22 mouse cellular contexts compared by ENCODE assay signal in the genomic region with DNA sequence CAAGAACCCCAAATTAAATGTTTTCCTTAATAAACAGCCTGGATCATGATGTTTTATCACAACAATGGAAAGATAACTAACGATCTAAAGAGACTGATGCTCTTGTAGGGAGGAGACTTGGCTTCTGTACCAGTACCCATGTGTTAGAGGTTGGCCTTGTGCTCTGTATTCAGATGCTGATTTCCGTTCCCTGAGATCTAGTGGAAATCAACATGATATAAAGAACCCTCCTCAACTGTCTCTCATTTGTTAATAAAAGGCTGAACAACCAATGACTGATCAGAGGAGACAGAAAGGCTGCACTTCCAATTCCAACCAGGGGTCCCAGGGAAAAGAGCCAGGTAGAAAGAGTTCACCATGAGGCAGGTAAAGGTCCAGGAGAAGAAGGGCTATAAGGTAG. TPM values are rescaled to one million over a fixed set of nuclear protein-coding genes. Genes with fewer than 3 reads are reported as not detected.
DNase-seq lines count a peak whose midpoint lies in the region; ATAC-seq and TF ChIP-seq lines count a peak whose summit lies in the region.
"Had no signal": no experiment of that assay in that cellular context is flagged by ENCODE, and none has a peak within 500 bp of the region (broad histone marks: within the 10 kb centered on the region; RNA-seq: fewer than 3 reads in every experiment).

No protein-coding gene starts in this region.

- TF ChIP-seq CTCF in ES-Bruce4 (IDR thresholded peaks at IDR 0.05; ENCODE audit: low read depth, low read length), result no peak
- TF ChIP-seq CTCF in hindbrain, postnatal 0 days (IDR thresholded peaks at IDR 0.05; ENCODE audit: low read depth), result no peak
- no peak for TF ChIP-seq CTCF in gastrocnemius, adult 2 months (IDR thresholded peaks at IDR 0.05)

- no peak for ATAC-seq in hindbrain, postnatal 0 days
- ATAC-seq: forebrain, embryonic 14.5 days; forebrain, embryonic 16.5 days had no signal

- H3K27me3 ChIP-seq in ES-Bruce4 (ENCODE audit: control insufficient read depth, insufficient read depth, low read length, poor library complexity, severe bottlenecking), result no peaks in the 10 kb centered on the region
- no peaks in the 10 kb centered on the region for H3K27me3 ChIP-seq in hindbrain, postnatal 0 days (ENCODE audit: insufficient read depth, low read length)
- H3K27me3 ChIP-seq: embryonic facial prominence, embryonic 13.5 days; embryonic facial prominence, embryonic 15.5 days; forebrain, embryonic 12.5 days had no signal

- TF ChIP-seq POLR2A in ES-Bruce4 (IDR thresholded peaks at IDR 0.05; ENCODE audit: insufficient read depth, low read length), result no peak

- H3K9me3 ChIP-seq in ES-Bruce4 (replicated peaks; ENCODE audit: control insufficient read depth, insufficient read depth, low read length, poor library complexity, severe bottlenecking), result no peaks in the 10 kb centered on the region
- H3K9me3 ChIP-seq in hindbrain, postnatal 0 days (ENCODE audit: low read length), result no peaks in the 10 kb centered on the region
- H3K9me3 ChIP-seq: embryonic facial prominence, embryonic 13.5 days; embryonic facial prominence, embryonic 15.5 days; forebrain, embryonic 10.5 days; forebrain, embryonic 12.5 days had no signal

- WGBS in hindbrain, postnatal 0 days, result 88% methylated on average over 2 of the region's 2 CpGs

- H3K27ac ChIP-seq in ES-Bruce4 (ENCODE audit: insufficient read depth, low read length), result peak overlapping the region; percentile 61
- no peak overlapping the region for H3K27ac ChIP-seq in hindbrain, postnatal 0 days
- no peak overlapping the region for H3K27ac ChIP-seq in gastrocnemius, adult 2 months
- H3K27ac ChIP-seq: embryonic facial prominence, embryonic 13.5 days; embryonic facial prominence, embryonic 15.5 days; forebrain, embryonic 10.5 days; forebrain, embryonic 12.5 days had no signal

- H3K36me3 ChIP-seq in ES-Bruce4 (ENCODE audit: control insufficient read depth, insufficient read depth, low read length, poor library complexity, severe bottlenecking), result peaks cover 32% of the 10 kb centered on the region
- peaks cover 29% of the 10 kb centered on the region for H3K36me3 ChIP-seq in hindbrain, postnatal 0 days (ENCODE audit: insufficient read depth, low read length)

- H3K4me3 ChIP-seq in ES-Bruce4 (ENCODE audit: low read depth, low read length), result no peak overlapping the region
- H3K4me3 ChIP-seq in hindbrain, postnatal 0 days (ENCODE audit: low read length), result no peak overlapping the region
- H3K4me3 ChIP-seq in gastrocnemius, adult 2 months, result no peak overlapping the region
- H3K4me3 ChIP-seq: embryonic facial prominence, embryonic 13.5 days; embryonic facial prominence, embryonic 15.5 days; erythroblast, embryonic 14.5 days; forebrain, embryonic 10.5 days; forebrain, embryonic 12.5 days had no signal

- intact Hi-C loops in gastrocnemius, adult 2 months (cut with DNase I), result no loop called here

- H3K4me2 ChIP-seq in hindbrain, postnatal 0 days (ENCODE audit: low read depth, low read length), result no peak overlapping the region
- H3K4me2 ChIP-seq: embryonic facial prominence, embryonic 13.5 days; embryonic facial prominence, embryonic 15.5 days; forebrain, embryonic 12.5 days had no signal

- DNase-seq in ES-CJ7 (ENCODE audit: low read depth, low spot score) (peak; percentile 72), ZHBTc4 (ENCODE audit: low read depth, low spot score) (peak; percentile 69)
- DNase-seq in hindbrain, postnatal 0 days (ENCODE audit: low spot score), result no peak
- no peak for DNase-seq in gastrocnemius, adult 2 months
- DNase-seq: adrenal gland, adult 2 months; adrenal gland, postnatal 10 days; adrenal gland, postnatal 25 days; cerebellum, adult 11 months; cerebellum, adult 18-20 months; cerebellum, adult 8-10 months; cerebellum, adult 9-11 months; cerebellum, postnatal 14 days; cerebellum, postnatal 36 days; embryo, embryonic 11 days had no signal

- H3K9ac ChIP-seq in ES-Bruce4 (ENCODE audit: low read depth, poor library complexity, severe bottlenecking), result no peak overlapping the region
- no peak overlapping the region for H3K9ac ChIP-seq in hindbrain, postnatal 0 days (replicated peaks; ENCODE audit: low read length)
- H3K9ac ChIP-seq: embryonic facial prominence, embryonic 13.5 days; embryonic facial prominence, embryonic 15.5 days; forebrain, embryonic 12.5 days had no signal

- TF ChIP-seq EP300 in ES-Bruce4 (IDR thresholded peaks at IDR 0.05; ENCODE audit: insufficient read depth, low read depth, low read length), result no peak

- H3K4me1 ChIP-seq in ES-Bruce4 (ENCODE audit: control insufficient read depth, insufficient read depth, low read length), result peaks cover under 1% of the 10 kb centered on the region
- H3K4me1 ChIP-seq in hindbrain, postnatal 0 days (ENCODE audit: insufficient read depth, low read length), result no peaks in the 10 kb centered on the region
- H3K4me1 ChIP-seq: embryonic facial prominence, embryonic 13.5 days; embryonic facial prominence, embryonic 15.5 days; forebrain, embryonic 10.5 days; forebrain, embryonic 12.5 days had no signal

RNA-seq across cellular contexts. Expression of a gene that starts 21.4 kb away (rescaled TPM):
- polyA plus RNA-seq in ES-Bruce4 (2011; ENCODE audit: insufficient read depth, insufficient read length, low read depth, missing spikeins), result 92.5 and 99.6 TPM in 2 replicates
- total RNA-seq in hindbrain, postnatal 0 days (2014; rRNA removed), result 10.2 and 11.6 TPM in 2 replicates
- polyA plus RNA-seq in hindbrain, postnatal 0 days (2015; fragmentation: Nextera tagmentation; extraction: Ambion mirVana), result 20.2 and 20.9 TPM in 2 replicates
- 1 to 10 TPM; 5.6 to 6.3 TPM for total RNA-seq in gastrocnemius, adult 2 months (2021)

RNA-seq across cellular contexts. Expression of a gene that starts 35.0 kb away (rescaled TPM):
- 72.8 and 73.9 TPM in 2 replicates for polyA plus RNA-seq in ES-Bruce4 (2011; ENCODE audit: insufficient read depth, insufficient read length, low read depth, missing spikeins)
- 65.7 and 72.7 TPM in 2 replicates for total RNA-seq in hindbrain, postnatal 0 days (2014; rRNA removed)
- polyA plus RNA-seq in hindbrain, postnatal 0 days (2015; fragmentation: Nextera tagmentation; extraction: Ambion mirVana), result 188 and 202 TPM in 2 replicates
- 100 to 1,000 TPM; 102 to 110 TPM for total RNA-seq in gastrocnemius, adult 2 months (2021)

RNA-seq across cellular contexts. Expression of a gene that starts 35.1 kb away (rescaled TPM):
- 18.9 and 22.0 TPM in 2 replicates for polyA plus RNA-seq in ES-Bruce4 (2011; ENCODE audit: insufficient read depth, insufficient read length, low read depth, missing spikeins)
- 39.2 and 41.0 TPM in 2 replicates for total RNA-seq in hindbrain, postnatal 0 days (2014; rRNA removed)
- polyA plus RNA-seq in hindbrain, postnatal 0 days (2015; fragmentation: Nextera tagmentation; extraction: Ambion mirVana), result 5.7 and 7.1 TPM in 2 replicates
- 10 to 100 TPM; 11.8 to 11.9 TPM for total RNA-seq in gastrocnemius, adult 2 months (2021)

RNA-seq across cellular contexts. Expression of a gene that starts 56.3 kb away (rescaled TPM):
- polyA plus RNA-seq in ES-Bruce4 (2011; ENCODE audit: insufficient read depth, insufficient read length, low read depth, missing spikeins), result 31.2 and 37.4 TPM in 2 replicates
- total RNA-seq in hindbrain, postnatal 0 days (2014; rRNA removed), result 162 and 204 TPM in 2 replicates
- 55.4 and 56.1 TPM in 2 replicates for polyA plus RNA-seq in hindbrain, postnatal 0 days (2015; fragmentation: Nextera tagmentation; extraction: Ambion mirVana)
- 1 to 10 TPM; 1.1 to 2.0 TPM for total RNA-seq in gastrocnemius, adult 2 months (2021)
- polyA plus RNA-seq: erythroblast, embryonic 14.5 days had no signal

Comparison
In these comparisons a context has a peak if more than half of its experiments do, and no peak if none do; other contexts are left out.
1. DNase-seq: peak in ES-CJ7 (single experiment) and ZHBTc4 (single experiment); none in hindbrain, postnatal 0 days (single experiment) and gastrocnemius, adult 2 months (single experiment).